Mouse (Mus musculus): ENCODE results near the gene Fyb. TPM values are rescaled to one million over a fixed set of nuclear protein-coding genes. Genes with fewer than 3 reads are reported as not detected.

Fyb gene
- total RNA-seq, 2 experiments from 2014 or later, result 4.2 to 10.6 TPM

DNA sequence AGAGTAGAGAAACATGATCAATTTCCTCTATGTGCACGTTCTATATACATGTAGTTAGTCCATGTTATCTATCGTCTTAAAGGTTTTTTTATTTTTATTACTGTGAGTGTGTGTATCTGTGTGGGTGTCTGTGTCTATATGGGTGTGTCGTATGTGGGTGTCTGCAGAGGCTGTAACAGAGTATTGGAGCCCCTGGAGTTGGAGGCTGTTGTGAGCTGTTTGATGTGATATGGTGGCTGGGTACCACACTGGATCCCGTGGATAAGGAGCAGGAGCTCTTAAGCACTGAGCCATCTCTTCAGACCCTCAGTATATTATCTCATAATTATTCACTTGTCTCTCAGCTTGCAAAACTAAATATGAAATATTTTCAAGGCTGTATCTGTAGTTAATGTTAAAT, 135.4 kb downstream of the Fyb start:
- no peak overlapping the region for H3K4me3 ChIP-seq
- no peak overlapping the region for H3K27ac ChIP-seq
- TF ChIP-seq CTCF (conservative IDR thresholded peaks at IDR 0.05), result no peak
- no peak for DNase-seq (ENCODE audit: low spot score in 2 of 2)

DNA sequence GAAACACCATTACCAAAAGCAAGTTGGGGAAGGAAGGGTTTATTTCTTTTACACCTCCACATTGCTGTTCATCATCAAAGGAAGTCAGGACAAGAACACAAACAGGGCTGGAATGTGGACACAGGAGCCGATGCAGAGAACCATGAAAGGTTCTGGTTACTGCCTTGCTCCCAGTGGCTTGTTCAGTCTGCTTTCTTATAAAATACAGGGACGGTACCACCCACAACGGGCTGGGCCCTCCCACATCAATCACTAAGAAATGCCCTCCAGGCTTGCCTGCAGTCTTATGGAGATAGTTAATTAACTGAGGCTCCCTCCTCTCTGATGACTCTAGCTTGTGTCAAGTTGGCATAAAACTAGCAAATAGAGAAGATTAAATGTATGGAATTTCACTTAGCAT, 139.3 kb downstream of the Fyb start:
- no peak overlapping the region for H3K4me3 ChIP-seq
- no peak for TF ChIP-seq CTCF (conservative IDR thresholded peaks at IDR 0.05)

DNA sequence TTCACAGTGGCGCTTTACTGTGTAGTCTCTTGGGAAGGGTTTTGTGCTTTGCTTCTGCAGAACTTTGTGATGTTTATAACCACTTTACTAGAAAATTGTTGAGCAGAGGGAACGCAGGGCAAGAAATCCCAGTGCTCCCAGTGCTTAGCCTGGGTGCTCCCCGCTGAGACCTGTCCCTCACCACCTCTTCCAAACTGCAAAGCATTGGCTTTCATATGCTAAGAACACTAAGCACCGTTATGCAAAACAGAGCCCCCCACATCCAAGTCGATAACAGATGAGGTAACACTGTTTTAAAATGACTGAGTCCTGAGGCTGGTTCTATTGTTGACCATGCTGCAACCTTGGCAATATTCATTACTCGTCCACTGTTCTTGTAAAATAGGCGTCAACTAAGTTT, 141.3 kb downstream of the Fyb start:
- TF ChIP-seq CTCF (conservative IDR thresholded peaks at IDR 0.05), result no peak
- no peak for DNase-seq (ENCODE audit: low spot score in 2 of 2)
- H3K4me3 ChIP-seq, result no peak overlapping the region
- no peak overlapping the region for H3K27ac ChIP-seq

More for the DNA sequence above, 139.3 kb downstream of the Fyb start:
- DNase-seq (ENCODE audit: low spot score in 2 of 2), result no peak
- H3K27ac ChIP-seq, result no peak overlapping the region

- Histone ChIP-seq H3K27ac (no peak overlapping the region), H3K4me3 (no peak overlapping the region)
- DNase-seq (ENCODE audit: low spot score in 2 of 2), result no peak
- no peak for TF ChIP-seq CTCF (conservative IDR thresholded peaks at IDR 0.05)
Observed at GRCm38 (mm10) chr15:6666072-6666471, 143.4 kb downstream of the Fyb start.

DNA sequence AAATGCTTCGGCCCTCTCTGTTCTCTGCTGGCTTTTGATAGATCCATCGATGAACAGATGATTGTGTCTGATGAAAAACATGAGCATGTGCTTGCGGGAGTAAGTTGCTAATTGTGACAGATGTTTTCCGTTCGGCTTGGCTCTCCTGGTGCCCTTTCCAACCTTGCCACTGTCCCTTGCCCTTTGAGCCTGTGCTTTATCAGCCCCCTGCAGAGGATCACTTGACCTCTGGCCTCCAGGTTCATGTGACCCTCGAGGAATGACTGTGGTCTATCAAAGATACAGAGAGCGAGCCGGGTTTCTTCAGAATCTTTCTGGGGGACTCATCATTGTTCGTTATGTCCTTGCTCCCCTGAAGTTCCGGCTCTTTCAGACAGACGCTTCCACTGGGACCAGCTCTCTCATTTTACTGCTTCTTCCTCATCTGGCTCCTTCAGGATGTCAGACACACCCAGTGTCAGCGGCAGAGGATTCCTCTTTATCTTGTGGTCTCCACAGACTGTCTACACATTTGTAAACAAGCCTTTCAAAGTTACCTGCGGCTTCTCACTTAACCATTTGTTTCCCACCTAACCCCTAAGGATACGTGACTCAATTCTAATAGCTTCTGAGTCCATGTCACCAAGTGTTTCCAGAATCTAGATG, 146.3 kb downstream of the Fyb start:
- no peak for TF ChIP-seq CTCF (conservative IDR thresholded peaks at IDR 0.05)
- Histone ChIP-seq H3K4me3 (no peak overlapping the region), H3K27ac (no peak overlapping the region)
- DNase-seq (ENCODE audit: low spot score in 2 of 2), result peak in 1 of 2 experiments; percentile 7

DNA sequence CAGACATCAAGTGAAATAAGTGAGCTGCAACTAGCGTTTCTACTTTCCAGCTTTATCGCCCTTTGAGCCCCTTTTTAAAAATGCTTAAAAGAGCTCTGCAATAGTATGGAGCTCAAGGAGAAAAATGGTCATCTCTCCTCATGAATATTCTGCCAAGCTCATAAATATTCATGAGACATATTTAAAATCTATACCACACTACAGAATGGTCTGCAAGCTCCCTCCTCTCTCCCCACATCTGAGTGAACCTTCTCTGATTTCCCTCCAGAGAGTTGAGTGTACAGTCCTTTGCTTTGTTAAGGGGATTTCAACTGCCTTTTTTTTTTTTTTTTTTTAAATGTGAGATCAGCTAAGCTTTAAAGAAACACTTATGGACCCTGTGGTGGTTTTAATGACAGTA, 155.8 kb downstream of the Fyb start:
- no peak overlapping the region for H3K27ac ChIP-seq
- TF ChIP-seq CTCF (conservative IDR thresholded peaks at IDR 0.05), result no peak
- no peak for DNase-seq (ENCODE audit: low spot score in 2 of 2)
- H3K4me3 ChIP-seq, result no peak overlapping the region

DNA sequence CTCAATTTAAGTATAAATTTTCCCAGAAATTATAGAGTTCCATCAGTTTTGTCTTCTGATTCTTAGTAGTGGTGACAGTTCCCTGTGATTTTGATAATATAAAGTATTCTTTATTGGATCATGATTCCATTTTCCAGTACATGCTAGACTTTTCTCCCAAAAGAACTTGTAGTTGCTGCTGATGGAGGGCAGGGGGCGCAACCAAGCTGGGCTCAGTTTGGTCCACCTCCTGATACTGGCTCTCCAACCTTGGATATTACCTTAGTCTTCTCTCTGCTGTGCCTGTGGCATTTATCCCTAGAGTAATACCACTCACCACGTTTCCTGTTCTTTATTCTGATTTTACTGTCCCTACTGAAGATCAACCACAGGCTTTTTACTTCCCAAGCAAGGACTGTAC, 179.5 kb downstream of the Fyb start:
- Histone ChIP-seq H3K27ac (no peak overlapping the region), H3K4me3 (no peak overlapping the region)
- no peak for DNase-seq (ENCODE audit: low spot score in 2 of 2)
- peak; percentile 81 for TF ChIP-seq CTCF (conservative IDR thresholded peaks at IDR 0.05)

GRCm38 (mm10) chr15:6705351-6705901, 182.8 kb downstream of the Fyb start:
- no peak for TF ChIP-seq CTCF (conservative IDR thresholded peaks at IDR 0.05)

GRCm38 (mm10) chr15:6707551-6707935, 184.9 kb downstream of the Fyb start:
- peak; percentile 33 to 37 for DNase-seq (ENCODE audit: low spot score in 2 of 2)
- TF ChIP-seq CTCF (conservative IDR thresholded peaks at IDR 0.05), result no peak
- peak overlapping the region; percentile 96 for H3K27ac ChIP-seq
- H3K4me3 ChIP-seq, result peak overlapping the region; percentile 90

More at GRCm38 (mm10) chr15:6705351-6705901, 182.8 kb downstream of the Fyb start:
- no peak for DNase-seq (ENCODE audit: low spot score in 2 of 2)
- H3K27ac ChIP-seq, result no peak overlapping the region
- no peak overlapping the region for H3K4me3 ChIP-seq

DNA sequence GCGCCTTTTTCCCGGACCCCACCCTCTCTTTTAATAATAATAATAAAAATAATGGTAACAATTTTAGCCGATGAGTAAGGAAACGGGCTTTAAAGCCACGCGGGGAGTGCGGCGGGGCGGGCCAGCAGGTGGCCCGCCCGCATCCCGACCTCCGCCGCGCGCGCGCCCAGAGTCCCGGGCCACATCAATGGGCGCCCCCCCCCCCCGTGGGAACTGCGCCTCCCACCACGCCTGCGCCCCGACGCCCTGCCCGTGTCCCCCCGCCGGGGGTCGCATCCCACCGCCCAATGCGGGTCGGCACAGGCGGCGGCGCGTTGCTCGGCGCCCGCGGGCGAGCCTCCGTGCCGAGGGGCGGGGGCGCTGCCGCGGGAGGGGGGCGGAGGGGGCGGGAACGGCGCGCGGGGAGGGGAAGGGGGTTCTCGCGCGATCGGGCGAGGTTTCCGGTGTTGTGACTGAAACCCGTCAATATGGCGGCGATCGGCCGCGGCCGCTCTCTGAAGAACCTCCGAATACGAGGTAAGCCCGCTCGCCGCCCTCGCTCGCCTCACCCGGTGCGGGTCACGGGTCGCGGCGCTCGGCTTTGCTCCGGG, 185.4 kb downstream of the Fyb start, which contains the start of gene Rictor:
Rictor (plus strand) TSS at position 444 of the 590 bp plus-strand sequence.
- peak; percentile 28 for TF ChIP-seq CTCF (conservative IDR thresholded peaks at IDR 0.05)
- H3K27ac ChIP-seq, result peak within 1 kb of the TSS; percentile 96
- peak; percentile 65 to 79 for DNase-seq (ENCODE audit: low spot score in 2 of 2)
- H3K4me3 ChIP-seq, result peak within 1 kb of the TSS; percentile 90

- Histone ChIP-seq H3K27ac (peak overlapping the region; percentile 96), H3K4me3 (peak overlapping the region; percentile 90)
- no peak for TF ChIP-seq CTCF (conservative IDR thresholded peaks at IDR 0.05)
- no peak for DNase-seq (ENCODE audit: low spot score in 2 of 2)
Observed at GRCm38 (mm10) chr15:6708526-6709441, 186.1 kb downstream of the Fyb start.

- peak overlapping the region; percentile 96 for H3K27ac ChIP-seq
- DNase-seq (ENCODE audit: low spot score in 2 of 2), result no peak
- peak overlapping the region; percentile 90 for H3K4me3 ChIP-seq
- peak; percentile 31 for TF ChIP-seq CTCF (conservative IDR thresholded peaks at IDR 0.05)
Observed at GRCm38 (mm10) chr15:6709618-6710017, 187.0 kb downstream of the Fyb start.

DNA sequence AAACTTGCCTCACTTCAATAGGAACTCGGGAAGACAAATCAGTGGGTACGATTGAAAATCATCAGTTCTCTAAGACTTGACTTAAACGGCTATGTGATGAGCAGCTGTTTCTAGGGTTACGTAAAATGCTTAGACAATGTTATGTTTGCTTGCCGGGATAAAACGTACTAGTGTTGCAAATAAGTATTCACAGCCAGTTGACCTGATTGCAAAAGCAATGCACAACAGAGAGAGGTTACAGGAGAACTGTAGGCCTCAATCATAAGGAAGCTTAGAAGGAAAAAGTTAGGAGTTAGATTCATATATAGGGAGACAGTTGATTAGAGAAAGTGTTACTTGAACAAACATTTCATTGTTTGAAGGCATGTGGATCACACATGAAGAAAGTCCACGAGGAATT, 187.7 kb downstream of the Fyb start:
- TF ChIP-seq CTCF (conservative IDR thresholded peaks at IDR 0.05), result no peak
- Histone ChIP-seq H3K27ac (no peak overlapping the region), H3K4me3 (peak overlapping the region; percentile 90; the same call in 1 of the 2 replicates)
- DNase-seq (ENCODE audit: low spot score in 2 of 2), result no peak

All from layer of hippocampus, adult 2 months (tissue).